Mouse (Mus musculus) B cell, adult 2 months (primary cell): Measurements from ENCODE around the gene Tecpr2.
A peak's percentile ranks its signal among the peaks of the same experiment; 100 is the strongest.

ENCODE experiments used
- DNase-seq, 2 experiments: peaks; one replicate each; pipeline ENCODE4 v3.0.0; 2022

Gene Tecpr2

DNA sequence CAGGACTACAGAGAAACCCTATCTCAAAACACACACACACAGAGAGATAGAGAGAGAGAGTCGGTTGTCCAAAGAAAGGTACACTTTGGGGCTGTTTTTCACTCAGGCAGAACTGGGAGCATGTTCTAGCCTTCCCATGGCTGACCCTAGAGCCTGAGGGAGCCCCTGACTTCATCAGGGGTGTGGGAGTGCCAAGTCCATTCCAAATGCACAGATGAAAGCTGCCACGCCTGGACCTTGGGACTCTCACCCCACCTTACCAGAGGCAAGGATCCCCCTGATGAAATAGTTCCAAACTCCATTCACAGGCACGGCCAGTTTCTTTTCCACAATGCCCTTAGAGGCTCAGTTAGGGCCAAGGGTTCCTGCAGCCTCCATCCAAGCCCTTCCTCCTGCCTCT, 90.7 kb downstream of the Tecpr2 start:
- DNase-seq = no peak

DNA sequence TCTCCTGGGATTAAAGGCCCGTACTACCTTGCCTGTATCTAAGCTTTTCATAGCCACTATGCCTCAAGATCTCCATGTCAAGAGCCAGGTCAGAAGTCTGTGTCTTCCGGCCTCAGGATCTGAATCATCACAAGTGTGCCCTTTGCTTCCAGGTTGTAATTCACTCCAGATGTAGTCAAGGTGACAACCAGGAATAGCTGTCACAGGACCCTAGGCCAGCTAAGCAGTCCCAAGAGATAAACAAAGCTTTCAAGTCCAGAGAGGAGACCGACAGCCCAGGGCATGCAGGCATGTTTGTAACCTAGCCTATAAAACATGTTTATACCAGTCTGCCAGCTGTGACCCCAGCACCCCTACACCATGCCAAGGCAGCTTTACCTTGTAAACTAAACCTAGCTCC, 92.7 kb downstream of the Tecpr2 start:
- no peak for DNase-seq

DNA sequence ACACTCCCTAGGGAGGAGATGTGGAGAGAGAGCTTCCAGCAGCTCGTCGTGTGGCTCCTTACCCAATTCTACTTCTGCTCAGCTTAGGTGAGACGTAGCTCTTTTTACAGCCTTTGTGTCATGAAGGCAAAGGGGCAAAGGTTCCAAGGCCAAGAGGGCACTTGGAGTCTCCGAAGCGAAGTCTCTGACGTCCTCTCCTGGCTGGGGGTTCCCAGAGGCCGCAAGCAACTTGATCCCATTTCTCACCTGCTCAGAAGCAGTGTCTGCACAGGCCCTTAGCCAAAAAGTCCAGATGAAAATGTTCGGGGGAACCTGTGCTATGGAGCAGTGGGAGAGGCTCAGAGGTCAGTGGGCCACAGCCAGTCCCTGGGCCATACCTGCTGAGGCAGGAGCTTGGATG, 94.0 kb downstream of the Tecpr2 start:
- no peak for DNase-seq

DNA sequence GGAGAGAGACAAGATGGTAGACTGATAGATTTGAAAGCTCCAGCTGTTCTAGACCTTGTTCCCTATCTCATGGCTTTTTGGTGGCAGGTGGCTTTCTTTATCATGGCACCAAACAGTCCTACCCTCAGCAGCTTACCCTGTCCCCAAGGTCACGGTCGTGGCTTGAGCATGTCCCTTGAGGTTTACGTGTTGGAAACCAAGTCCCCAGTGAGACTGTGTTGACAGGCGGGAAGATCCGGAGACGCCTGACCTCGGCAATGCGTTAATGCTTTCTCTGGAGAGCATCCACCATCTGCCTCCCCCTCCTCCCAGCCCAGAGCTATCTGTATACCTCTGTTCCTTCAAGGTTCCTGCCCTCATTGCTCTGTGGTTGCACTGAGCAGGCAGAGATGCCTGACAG, 94.7 kb downstream of the Tecpr2 start:
- DNase-seq = peak in 1 of 2 experiments; percentile 21

DNA sequence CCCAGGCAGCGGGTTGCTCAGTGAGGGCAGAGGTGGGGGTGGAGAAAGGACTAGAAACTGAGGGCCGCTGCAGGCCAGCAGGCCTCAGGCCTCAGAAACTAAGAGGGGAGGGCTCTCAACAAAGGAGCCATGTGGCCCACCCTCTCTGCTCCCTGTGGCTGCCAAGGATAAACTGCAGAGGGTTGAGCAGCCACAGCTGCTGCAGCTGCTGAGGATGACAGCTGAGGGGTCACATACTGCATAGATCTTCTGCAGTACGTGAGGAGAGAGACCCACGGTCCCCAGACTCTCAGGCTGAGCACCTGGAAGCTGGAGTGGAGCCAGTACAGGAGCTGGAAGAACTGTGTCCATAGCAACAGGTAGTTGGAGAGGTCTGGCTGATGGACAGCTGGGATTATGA, 95.5 kb downstream of the Tecpr2 start:
- no peak for DNase-seq

DNA sequence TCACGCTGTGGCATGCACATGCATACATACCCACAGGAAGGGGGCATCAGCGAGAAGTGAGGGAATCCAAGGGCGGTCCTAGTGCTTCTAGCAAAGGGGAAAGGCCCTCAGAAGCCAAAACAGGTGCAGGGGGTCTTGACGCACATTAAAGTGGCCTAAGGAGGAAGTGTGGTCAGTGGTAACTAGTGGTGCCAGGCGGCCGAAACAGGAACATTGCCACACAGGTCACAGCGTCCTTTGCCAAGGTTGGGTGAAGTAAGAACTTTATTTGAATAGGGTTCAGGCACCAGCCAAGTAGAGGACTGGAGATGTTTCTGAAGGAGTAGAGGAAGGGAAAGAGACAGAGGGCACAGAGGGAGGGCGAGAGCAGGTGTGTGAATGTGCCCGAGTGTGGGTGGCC, 96.1 kb downstream of the Tecpr2 start:
- DNase-seq = peak; percentile 39 to 47

DNA sequence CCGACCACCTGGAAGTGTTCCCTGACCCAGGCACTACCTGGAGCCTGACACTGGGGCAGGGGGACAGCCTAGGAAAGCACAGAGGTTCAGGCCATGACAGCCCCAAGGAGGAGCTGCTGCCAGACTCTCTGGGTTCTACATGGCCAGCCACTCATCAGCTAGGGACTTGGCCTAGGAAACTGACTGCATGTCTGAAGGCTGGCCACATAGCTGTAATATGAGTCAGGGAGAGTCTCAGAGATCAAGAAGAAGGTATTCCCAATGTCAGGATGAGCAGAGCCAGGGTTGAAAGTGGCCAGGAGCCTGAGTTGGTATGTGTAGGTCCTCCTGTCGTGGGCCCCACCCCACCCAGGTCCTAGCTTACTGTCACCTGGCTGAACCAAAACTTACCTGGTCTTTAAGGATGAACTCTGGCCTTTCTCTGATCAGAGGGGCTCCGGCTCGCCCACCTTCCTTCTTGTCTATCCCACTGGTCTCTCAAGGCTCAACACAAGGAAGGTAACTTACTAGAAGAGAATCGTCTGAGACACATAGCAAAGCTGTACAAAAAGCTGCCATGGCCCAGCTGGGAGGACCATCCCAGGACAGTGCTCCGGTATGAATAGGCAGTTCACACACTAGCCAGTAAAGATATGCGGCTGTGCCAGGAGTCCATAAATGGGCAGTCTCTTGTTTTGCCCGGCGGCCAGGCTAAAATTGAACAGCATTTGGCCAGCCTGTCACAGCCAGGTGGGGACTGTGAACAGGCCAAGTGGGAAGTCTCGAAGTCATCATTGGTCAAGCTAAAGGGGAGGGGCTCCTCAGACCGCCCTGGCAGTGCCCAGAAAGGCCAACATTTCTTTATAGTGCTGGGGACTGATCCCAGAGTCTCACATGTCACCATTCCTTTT, 97.7 kb downstream of the Tecpr2 start:
- DNase-seq = no peak

DNA sequence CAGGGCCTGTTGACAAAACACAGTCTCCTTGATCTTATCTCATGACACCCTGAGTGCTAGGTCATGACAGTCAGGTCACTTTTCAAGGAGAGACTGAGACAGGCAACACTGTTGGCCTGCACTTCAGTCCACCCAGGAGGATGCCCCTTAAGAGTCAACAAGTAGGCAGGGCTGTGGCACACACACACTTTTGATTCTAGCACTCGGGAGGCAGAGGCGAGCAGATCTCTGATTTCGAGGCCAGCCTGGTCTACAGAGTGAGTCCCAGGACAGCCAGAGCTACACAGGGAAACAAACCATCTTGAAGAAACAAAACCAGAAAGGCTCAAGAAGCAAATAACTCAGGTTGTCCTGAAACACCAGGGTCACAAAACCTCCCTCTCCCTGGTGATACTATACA, 100.3 kb downstream of the Tecpr2 start:
- DNase-seq = no peak

DNA sequence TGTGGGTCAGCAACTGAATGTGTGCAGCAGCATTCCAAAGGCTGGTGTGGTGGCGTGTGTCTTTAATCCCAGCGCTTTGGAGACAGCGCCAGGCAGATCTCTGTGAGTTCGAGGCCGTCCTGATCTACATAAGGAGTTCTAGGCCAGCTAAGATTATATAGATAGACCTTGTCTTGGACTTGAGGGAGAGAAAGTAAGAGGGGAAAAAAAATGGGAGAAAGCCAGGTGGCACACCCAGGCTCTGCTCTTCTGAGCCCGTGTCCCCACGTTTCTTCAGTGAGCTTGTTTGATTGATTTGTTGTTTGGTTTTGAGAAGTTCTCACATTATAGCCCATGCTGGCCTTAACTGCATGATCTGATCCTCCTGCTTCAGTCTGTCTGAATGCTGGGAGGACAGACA, 101.4 kb downstream of the Tecpr2 start:
- no peak for DNase-seq

DNA sequence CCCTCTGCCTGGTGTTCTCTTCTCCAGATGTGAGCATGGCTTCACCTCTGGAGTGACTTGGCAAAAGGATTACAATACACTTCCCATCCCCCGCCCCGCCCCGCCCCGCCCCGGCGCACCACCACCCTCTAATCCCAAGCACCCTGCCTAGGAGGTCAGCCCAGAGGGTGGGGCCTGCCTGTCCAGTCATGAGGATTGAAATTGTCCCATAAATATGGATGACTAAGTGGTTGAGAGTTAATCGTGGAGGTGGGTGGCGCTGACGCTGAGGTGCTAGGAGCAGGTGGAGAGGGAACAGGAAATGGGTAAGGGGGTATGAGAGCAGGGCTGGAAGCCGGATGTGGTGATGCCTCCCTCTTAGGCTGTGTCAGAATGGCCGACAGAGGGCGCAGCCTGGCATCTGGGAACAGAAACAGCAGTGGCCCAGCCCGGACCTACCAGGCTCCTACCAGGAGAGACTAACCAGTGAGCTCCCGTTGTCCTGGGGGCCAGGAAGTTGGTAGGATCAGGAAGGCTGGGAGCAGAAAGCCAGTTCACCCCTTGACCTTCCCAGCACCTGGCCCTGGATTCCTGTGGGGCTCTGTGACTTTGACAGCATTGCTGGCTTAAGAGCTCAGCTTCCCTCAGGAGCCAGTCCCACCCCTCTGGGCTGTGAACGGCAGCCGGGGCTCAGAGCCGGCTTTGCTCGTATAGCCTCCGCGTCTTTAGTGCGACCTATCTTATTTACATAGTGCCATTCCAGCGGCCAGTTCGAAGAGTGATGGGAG, 102.5 kb downstream of the Tecpr2 start:
- peak; percentile 85 for DNase-seq

DNA sequence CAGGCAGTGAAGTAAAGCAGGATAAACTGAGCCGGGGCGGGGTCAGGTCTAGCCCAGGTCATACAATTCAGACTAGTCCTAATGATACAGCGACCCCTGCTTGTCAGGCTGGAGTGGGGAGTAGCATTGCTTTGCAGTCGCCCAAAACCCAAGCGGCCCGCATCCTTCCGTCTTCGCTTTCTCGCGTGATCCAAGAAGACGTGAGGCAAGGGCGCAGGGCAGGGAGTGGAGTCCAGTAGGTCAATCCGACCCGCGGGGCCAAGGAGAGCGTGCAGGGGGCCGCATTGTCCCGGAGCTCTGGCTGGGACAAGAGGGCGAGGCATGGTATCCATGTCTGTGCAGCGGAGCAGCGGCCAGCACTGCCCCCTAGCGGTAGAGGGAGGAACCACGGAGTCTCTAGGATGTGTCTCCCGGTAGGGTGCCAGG, 103.1 kb downstream of the Tecpr2 start:
- DNase-seq = peak; percentile 96 to 97

DNA sequence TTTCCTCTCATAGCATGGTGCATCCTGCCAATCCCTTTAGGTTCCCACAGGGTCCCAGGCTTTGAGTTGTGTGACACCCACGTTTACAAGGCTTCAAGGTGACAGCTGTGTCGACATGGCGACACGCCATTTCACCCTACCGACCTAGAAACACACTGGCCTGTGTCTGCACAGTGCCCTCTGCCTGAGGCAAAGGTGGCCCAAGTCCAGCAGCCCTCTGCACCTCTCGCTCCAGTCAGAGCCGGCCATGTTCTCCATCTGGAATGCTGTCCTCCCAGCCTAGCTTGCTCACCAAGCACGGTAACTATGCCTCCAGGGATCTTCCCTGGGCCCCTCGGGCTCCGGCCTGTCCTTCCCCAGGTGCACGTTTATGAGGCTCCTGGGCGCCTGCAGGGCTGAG, 103.7 kb downstream of the Tecpr2 start:
- DNase-seq = no peak

DNA sequence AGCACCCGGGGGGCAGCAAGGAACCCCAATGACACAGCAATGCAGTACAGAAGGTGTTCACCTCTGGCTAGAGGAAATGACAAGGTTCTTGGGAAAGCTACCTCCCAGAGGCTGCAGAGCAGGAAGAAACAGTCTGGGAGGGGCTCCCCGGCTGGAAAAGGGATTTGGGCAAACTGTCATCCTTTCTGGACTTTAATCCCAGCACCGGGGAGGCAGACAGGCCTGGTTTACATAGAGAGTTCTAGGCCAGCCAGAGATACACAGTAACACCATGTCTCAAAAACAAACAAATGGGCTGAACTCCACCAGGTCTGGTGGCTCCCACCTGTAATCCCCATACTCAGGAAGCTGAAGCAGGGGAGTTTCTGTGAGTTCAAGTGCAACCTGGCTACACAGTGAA, 104.2 kb downstream of the Tecpr2 start:
- DNase-seq = no peak

DNA sequence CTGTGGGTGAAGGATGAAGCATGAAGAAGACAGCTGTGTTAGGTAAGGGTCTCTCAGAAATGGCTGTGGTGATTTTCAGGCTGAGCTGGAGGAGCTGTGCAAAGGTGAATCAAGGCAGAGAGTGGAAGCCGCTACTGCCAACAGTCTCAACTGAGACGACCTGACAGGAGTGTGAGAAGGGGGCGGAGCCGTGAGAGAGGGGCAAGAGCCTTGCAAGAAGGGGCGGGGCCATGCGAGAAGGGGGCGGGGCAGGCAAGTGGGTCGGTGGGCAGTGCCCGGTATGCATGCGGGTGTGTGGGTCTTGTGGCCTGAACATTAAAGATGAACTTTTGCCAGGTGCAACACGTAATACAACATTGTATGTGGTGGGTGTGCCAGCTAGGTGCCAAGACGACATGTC, 105.6 kb downstream of the Tecpr2 start:
- DNase-seq = no peak

DNA sequence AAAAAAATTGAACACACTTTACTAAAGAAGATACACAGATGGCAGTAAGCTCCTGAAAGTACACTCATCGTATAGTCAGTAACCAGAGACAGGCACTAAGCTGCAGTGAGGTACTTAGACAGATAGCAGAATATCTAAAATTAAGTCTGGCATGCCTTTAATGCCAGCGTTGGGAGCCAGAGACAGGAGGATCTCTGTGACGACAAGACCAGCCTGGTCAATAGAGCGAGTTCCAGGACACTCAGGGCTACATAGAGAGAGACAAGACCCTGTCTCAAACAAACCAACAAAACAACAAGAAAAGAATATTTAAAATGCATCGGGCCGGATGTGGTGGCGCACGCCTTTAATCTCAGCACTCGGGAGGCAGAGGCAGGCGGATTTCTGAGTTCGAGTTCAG, 109.0 kb downstream of the Tecpr2 start:
- no peak for DNase-seq

DNA sequence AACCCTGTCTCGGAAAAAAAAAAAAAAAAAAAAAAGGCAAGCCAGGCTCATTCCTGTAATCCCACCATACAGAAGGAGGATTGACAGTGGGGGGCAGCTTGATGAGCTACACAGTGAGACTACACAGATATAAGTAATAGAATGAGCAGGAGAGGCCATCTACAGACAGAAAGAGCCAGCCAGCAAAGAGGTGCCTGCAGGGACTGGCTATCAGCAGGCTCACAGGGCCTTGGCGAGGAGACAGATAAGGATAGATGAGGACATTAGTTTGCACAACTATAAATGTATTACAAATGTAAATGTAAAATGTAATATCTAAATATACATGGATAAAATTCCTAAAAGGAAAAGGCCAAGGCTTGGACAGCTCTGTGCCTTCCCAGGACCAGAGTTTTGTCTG, 110.8 kb downstream of the Tecpr2 start:
- no peak for DNase-seq

DNA sequence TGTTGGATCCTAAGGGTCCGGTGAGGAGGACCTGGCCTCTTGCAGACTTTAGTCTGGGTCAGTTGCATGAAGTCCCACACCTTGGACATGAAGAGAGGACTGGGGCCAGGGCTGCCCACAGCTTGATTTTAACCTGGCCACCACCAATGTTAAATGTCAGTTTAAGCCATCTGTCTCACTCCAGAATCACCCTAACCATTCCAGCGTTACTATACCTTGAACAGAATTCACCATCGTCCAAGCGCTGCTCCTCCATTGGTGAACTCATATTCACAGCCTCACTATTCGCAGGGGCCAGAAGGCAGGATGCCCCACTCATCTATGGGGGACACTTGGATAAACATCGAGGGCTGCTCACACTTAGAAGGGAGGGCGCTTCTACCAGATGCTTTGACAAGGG, 111.9 kb downstream of the Tecpr2 start:
- DNase-seq = no peak

DNA sequence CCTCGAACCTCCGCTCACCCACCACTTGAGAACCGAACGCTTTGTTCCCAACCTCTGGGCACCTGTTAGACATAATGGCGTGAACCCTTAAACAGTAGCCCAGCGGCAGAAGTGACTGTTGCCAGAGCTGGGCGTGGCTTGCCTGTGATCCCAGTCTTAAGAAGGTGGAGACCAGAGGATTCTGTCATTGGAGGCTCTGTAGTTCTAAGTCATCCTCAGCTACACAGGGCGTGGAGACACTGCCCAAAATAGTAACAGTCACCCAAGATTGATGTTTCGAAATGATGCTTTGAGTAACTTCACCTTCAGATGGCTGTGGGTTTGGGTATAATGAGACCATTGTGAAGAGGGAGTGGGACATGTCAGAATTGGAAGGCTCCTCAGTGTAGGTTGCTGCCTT, 115.1 kb downstream of the Tecpr2 start:
- no peak for DNase-seq

DNA sequence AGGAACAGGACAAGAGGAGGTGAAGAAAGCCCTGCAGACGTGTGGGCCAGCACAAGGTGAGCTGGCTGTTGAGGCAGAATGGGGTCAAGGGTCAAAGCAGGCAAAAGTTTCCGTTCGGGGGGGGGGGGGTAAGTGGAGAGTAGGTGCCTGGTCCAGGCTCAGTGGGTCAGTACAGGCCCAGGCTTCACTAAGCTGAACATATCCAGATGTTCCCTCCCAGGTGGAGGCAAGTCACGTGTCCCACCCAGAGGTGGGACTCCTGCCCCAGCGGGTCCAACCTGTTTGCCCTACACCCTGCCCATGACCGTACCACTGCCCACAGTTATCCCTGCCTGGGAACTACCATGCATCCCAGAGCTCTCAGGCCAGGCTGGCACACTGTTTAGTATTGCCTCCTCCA, 116.7 kb downstream of the Tecpr2 start:
- no peak for DNase-seq

DNA sequence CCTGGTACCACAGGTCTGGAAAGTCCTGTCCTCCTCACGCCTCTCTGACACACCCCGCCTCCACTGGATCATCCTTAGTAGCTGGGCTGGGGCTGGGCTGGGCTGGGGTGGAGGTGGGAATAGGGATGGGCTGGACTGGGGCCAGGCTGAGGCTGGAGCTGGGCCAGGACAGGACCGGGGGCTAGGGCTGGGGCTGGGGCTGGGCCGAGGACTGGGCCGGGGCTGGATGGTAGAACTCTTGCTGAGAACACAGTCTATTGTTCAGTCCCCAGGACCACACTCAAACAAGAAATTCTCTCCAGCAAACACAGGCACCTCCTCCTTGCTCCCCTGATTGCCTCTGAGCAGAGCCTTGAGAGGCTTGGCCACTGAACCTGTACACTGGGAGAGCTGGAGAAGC, 117.3 kb downstream of the Tecpr2 start:
- no peak for DNase-seq

DNA sequence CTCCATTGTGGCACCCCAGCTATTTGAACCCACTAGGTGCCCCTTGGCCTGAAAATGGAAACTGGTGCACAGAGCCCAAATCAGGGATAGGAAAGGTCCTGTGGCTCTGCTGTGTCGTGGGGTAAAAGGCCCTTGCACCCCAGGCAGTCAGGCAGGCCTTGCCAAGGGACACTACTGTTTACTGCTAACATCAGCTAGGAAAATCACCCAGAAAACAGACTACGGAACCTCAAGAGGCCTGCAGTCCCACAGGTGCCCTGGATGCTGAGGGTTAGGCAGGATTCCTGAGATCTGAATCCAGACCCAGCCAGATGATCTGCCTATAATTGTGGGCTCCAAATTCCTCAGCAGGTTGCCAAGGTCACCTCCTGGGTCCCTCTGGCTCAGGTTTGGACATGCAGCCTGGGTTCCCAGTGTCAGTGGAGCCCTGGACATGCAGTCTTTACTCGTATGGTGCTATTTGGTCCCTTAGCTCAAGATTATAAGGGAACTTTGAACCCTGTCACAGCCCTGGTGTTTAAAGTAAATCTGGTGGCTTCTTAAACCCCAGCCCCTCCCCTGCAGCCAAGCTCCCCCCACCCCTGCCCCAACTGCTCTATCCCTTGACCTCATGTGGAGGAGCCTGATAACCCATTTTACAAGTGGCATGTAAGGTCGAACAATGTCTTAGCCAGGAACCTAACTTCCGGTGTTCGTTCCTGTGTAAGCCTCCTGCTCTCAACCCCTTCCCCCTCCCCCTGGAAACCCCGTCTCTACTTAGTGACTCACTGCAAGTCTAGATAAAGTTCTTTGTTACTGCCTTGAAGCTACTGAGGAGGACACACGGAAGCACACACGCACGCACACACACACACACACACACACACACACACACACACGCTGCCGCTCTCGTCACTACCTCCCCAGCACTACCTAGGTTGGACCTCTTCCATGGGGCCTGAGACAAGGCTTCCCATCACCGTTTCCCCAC, 118.4 kb downstream of the Tecpr2 start:
- DNase-seq = peak; percentile 28 to 52

DNA sequence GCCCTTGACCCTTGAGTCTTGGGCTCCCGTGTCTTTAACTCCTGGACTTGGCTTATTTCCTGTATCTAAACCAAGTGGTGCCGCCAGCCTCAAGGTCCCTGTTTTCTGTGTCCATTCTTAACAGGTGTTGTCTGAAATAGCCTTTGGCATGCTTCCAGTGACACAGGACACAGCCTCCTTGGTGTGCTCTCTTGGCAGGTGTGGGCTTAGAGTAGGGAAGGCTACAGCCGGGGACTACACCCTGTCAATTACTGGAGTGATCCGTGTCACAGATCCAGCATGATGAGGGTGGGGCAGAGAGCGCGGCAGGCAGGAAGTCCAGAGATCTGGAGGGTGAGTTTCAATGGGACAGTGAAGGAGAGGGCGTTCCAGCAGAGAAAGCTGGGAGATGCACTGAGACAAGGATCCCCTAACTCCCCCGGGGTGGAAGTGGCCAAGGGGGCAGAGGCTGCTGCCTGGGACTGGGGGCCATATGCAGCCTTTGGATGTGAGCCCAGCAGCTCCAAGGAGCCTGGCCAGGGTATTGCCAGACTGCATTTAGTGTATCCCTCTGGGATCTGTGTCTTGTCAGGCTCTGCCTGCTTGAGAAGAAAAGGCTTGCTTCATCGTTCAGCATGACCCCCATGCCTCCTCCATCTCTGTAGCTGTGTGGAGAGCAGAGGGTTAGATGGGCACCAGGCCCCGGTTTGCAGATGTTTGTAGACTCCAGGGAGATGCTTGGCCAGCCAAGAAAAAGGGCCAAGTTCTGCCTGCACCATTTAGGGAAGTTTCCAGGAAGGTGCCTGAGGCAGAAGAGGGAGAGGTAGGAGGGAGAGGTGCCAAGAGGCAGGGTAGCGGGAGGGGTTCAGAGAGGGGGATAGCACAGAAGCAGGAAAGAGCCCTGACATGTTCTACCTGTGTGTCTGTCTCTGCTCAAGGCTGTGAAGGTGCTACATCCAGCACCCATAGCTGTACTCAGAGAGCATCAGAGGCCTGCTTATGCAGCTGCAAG, 119.7 kb downstream of the Tecpr2 start:
- no peak for DNase-seq
